Mouse (Mus musculus): ENCODE data around the gene Cadm4. TPM values are rescaled to one million over a fixed set of nuclear protein-coding genes. Genes with fewer than 3 reads are reported as not detected.

Cadm4 gene
- total RNA-seq, 2 experiments from 2014 or later: 207 to 219 TPM

DNA sequence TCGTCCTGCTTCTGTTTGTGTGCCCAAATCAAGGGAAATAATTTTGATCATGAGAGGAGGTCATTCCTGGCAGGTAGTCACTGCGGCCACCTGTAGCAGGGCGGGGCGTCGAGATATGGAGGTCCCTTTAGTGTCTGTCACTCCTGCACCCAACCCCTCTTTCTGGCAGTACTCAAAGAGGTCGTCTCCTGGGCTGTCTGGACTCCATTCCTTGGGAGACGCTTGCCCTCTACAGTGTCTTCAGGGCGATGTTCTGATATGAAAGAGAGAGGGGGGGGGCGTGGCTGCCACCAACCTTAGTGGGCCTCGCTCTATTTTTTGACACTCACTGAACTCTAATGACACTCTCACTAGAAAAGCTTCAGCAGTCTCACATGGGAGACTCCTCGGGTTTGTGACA lies 47.8 kb downstream of the Cadm4 start:
- DNase-seq (ENCODE audit: low spot score in 2 of 2): no peak

DNA sequence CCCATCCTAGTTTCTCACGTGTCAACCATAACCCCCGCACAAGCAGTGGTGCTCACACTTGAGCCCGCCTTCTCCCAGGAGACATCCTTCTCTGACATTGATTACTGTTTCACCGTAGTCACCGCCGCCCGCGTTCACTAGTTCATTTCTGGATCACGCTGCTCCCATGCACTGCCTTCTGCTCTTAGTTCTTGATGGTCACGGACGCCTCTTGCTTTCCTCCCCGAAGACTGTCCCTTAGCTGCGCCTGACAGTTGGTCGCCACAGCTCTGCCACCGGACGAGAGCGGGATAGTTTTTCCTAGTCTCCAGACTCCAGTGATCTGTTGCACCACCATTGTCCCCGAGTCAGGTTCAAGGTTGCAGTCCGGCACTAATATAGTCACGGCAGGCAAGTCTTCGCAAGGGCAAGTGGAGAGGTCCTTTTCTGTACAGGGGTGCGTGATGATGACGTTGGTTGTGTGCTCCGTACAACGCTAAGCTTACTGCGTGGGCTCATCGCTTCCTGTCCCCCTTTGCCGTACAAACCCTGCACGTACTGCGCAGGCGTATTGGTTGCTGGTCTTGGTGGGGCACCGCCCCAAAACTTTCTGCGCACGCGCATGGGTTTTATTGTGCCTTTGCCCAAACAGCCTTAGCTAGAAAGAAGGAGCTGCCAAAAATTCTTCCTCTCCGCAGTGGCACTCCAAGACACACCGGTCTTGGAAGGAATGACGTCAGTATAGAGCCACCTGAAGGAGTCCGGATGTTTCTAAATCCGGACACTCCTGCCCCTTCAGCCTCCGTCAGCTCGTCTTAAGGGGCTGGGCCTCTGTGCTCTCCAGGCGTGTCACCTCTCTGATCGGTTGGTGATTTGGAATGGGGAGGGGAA lies 48.5 kb downstream of the Cadm4 start, which contains the start of gene Irgq:
Irgq (plus strand) TSS at position 628 of the 870 bp plus-strand sequence.
- DNase-seq (ENCODE audit: low spot score in 2 of 2): peak; percentile 99 to 100

DNA sequence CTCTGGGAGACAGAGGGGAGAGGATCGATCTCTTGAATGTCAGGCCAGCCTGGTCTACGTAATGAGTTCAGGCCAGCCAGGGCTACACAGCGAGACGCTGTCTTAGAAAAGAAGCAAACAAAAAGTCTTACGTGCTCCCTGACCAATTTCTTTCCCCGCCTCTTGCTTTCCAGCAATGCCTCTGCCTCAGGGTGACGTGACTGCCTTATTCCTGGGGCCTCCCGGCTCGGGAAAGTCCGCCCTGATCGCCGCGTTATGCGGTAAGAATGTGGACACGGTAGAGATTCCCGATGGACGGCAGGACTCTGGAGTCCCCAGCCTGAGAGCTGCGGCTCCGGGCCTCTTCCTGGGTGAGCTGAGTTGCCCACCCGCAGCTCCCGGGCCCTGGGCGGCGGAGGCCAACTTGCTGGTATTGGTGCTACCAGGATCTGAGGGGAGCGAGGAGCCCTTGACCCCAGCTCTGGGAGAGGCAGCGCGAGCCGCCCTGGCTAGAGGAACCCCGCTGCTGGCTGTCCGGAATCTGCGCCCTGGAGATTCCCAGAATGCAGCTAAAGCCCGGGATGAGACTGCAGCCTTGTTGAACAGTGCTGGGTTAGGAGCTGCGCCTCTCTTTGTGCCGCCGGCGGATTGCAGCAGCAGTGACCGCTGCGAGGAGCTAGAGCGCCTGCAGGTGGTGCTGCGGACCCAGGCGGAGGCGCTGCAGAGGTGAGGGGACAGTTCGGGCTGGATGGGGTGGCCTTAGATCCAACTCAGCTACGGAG lies 49.6 kb downstream of the Cadm4 start:
- DNase-seq (ENCODE audit: low spot score in 2 of 2): peak; percentile 73 to 77

DNA sequence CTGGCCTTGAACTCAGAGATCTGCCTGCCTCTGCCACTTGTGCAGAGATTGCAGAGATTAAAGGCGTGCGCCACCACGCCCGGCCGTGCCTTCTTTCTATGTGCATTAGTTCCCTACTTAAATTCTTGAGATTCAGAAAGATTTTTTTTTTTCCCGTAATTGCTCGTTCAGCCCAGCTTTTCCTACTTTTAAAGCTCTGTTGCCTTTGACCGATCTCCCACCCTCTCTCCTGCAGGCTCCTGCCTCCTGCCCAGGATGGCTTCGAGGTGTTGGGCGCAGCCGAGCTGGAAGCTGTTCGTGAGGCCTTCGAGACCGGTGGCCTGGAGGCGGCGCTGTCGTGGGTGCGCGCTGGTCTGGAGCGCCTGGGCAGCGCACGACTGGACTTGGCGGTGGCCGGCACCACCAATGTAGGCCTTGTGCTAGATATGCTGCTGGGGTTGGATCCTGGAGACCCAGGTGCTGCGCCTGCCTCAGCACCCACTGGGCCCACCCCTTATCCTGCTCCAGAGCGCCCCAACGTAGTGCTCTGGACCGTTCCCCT lies 51.3 kb downstream of the Cadm4 start:
- DNase-seq (ENCODE audit: low spot score in 2 of 2): no peak

DNA sequence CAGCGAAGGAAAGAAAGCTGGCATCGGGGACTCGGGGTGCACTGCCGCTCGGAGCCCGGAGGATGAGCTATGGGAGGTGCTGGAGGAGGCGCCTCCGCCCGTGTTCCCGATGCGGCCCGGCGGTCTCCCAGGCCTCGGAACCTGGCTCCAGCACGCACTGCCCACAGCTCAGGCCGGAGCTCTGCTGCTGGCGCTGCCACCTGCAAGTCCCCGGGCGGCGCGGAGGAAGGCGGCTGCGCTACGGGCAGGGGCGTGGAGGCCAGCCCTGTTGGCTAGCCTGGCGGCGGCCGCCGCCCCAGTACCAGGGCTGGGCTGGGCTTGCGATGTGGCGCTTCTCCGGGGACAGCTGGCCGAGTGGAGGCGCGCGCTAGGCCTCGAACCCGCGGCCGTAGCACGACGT lies 52.0 kb downstream of the Cadm4 start:
- no peak for DNase-seq (ENCODE audit: low spot score in 2 of 2)

DNA sequence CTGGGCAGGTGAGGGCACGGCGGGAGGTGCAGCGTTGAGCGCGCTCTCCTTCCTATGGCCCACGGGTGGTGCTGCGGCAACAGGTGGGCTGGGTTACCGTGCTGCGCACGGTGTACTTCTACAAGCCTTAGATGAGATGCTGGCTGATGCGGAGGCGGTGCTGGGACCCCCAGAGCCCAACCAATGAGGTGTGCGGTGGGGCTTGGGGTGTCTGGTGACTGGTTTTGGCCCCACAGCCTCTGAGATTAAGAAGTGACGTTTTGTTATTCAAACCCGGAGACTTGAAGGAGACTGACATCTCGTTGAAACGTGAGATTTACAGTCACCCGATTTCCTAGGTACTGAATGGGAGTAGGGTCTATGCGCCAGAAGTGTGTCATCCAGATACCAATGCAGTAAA lies 52.5 kb downstream of the Cadm4 start:
- DNase-seq (ENCODE audit: low spot score in 2 of 2): no peak

DNA sequence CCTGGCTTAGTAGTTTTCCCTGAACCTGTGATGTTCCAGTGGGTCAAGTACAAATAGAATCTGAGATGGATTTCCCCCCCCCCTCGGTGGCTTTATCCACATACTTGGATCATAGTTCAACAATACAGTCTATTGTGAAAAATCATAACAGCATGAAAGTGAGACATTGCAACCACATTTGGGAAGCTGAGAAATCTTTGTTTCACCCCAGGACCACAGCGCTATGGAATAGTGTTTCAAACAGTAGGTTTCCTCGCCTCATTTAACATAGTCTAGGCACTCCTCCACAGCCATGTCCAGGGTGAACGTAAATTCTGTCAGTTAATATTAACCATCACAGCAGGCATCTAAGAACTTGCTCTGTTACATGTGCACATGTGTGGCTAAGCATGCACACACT lies 55.3 kb downstream of the Cadm4 start:
- DNase-seq (ENCODE audit: low spot score in 2 of 2): no peak

DNA sequence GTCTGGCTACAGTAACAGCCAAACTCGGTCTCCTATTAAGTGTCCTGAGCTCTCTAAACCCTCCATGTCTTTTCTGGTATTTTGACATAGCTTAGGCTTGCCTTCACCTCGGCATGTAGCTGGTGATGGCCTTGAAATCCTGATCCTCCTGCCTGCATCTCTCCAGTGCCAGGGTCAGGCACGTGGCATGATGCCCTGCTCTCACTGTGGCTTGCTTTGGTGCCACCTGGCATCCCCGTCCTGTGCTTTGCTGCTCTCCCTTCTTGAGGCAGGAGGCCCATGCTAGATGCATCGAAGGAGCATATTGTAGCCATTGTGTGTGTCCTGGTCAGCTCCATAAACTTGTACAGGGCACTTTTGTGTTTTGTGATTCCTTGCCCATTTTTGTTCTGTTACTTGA lies 55.8 kb downstream of the Cadm4 start:
- DNase-seq (ENCODE audit: low spot score in 2 of 2): no peak

DNA sequence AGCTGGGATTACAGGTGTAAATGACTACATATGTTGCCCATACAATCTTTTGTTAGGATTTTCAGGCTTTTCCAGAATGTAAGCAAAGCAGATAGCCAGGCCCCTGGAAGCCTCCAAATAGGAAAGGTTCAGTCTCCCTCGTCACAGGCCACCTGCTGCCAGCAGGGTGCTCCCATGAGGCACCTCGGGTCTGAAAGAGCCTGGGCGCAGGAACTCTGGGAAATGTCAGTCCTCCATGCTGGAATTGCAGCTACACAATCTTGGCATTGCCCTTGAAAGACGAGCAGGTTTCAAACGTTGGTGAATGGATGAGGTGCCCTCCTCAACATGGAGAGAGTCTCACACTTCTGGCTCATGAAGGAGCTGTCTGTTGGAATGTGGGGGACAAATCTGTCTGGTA lies 56.3 kb downstream of the Cadm4 start:
- peak in 1 of 2 experiments; percentile 44 for DNase-seq (ENCODE audit: low spot score in 2 of 2)

DNA sequence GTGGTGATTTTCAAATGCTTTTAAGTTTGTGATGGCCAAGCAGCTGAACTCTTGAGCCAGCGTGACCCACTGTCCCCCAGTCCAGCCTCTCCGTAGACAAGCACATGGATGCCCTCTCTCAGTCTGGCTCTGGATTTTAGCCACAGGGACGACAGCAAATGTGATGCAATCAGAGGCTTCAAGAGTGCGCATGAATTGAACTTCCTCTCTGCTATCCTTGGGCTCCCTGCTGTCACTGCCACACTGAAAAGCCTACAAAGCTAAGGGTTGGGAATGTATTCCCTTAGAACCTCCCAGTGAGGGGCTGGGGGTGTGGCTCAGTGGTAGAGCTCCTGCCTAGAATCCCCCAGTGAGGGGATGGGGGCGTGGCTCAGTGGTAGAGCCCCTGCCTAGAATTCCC lies 56.9 kb downstream of the Cadm4 start:
- no peak for DNase-seq (ENCODE audit: low spot score in 2 of 2)

DNA sequence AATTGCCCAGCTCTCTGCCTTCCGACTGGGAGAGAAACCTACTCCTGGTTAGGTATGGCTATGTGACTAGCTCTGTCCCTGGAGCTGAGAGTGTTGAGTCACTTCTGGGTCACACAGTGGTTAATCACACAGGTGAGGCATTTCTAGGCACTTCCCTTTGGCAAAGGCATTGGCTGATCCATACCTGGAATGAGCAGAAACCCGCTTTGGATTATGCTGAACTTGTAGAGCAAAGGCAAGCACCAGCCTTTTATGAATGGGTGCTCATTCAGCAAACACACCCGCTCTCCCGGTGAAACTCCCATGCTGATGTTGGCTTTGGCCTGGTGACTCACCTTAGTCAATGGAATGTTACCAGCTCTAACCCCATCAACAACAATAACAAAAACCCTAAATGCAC lies 57.9 kb downstream of the Cadm4 start:
- DNase-seq (ENCODE audit: low spot score in 2 of 2): no peak

DNA sequence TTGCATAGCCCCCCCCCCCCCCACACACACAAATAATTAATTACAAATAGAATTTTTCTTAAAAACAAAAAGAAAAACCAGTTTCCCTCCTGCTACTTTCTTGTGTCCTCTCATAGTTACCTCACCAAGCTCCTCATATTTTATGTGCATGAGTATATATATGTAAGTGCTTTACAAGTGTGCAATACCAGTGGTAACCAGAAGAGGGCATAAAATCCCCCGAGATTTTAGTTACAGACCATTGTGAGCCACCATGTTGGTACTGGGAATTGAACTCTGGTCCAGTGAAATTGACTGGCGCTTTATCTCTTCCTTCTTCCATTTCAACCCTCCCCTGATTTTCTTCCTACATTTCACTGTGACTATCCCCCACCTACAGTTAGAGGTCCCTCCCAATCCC lies 62.7 kb downstream of the Cadm4 start:
- DNase-seq (ENCODE audit: low spot score in 2 of 2): no peak

DNA sequence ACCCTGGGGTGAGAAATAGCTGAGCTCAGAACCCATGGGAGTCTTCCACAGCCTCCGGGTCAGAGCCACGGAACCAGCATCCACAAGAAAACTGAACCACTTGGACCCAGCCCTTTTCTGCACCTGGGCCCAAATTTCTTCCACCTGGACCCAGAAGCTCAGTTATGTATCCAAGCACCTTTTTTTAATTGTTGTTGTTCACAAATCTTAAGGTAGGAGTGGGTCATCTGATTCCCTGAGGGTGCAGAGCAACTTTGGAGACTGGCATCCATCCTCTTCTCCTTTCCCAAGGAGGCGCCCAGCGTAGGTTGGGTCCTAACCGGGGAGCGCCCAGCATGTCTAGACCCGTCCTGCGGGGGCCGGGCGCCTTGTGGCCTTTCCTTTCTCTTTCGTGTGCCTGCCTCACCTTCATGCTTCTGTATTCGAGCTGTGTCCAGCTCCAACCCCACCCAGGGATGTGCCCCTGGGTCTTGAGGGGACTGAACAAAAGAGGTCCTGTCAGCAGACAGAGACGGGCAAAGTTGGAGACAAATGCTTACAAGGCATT lies 64.3 kb downstream of the Cadm4 start, which contains the start of the genes Pinlyp and Xrcc1:
Pinlyp (minus strand) TSS at position 51 of the 547 bp plus-strand sequence.
Xrcc1 (plus strand) TSS at position 222 of the 547 bp plus-strand sequence.
- DNase-seq (ENCODE audit: low spot score in 2 of 2): no peak

DNA sequence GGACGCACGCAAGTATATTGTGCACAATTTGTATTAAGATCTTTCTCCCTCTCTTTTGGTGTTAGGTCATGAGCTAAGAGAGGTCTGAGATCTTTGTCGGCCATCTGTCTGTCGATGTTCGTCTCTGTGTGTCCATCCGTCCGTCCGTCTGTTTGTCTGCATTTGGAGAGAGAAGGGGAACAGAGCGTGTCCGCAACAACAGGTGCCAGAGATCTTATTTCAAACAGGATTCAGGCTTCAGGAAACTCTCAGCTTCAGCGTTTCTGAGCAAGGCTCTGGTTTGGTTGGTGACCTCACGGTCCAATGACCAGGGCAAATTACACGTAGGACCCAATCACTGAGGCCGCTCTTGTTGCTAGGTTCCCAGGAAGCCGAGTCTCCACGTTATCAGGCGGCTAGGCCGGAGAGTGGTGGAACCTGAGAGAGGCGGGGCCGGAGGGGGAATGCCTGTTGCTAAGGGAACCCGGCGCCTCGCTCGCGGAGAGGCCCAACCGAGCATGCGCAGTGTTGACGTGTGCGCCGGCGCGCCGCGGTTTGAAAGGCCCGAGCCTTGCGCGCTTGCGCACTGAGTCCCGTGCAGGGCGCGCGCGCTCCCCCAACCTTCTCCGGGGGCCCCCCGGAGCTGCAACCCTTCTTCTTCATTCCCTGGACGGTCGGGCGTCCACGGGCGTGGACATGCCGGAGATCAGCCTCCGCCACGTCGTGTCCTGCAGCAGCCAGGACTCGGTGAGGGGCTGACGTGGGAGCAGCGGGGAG lies 65.0 kb downstream of the Cadm4 start:
- DNase-seq (ENCODE audit: low spot score in 2 of 2): peak; percentile 99

DNA sequence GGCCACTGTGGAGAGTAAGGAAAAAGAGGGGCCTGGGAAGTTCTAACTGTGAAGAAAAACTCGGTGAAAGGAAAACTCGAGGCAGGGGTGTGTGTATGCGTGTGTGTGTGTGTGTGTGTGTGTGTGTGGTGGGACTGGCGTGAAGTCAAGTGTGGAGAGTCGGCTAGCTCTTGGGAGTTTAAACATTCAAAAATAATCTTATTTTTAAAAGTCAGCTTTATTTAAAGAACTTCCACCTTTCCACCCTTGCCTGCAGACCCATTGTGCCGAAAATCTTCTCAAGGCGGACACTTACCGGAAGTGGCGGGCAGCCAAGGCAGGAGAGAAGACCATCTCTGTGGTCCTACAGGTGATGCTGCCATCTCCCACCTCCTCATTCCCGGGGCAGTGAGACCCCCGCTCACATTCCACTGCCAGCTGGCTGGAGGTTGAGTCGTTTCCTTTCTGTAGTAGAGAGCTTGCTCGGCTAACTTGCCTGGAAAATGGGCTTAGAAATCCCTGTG lies 65.8 kb downstream of the Cadm4 start:
- no peak for DNase-seq (ENCODE audit: low spot score in 2 of 2)

DNA sequence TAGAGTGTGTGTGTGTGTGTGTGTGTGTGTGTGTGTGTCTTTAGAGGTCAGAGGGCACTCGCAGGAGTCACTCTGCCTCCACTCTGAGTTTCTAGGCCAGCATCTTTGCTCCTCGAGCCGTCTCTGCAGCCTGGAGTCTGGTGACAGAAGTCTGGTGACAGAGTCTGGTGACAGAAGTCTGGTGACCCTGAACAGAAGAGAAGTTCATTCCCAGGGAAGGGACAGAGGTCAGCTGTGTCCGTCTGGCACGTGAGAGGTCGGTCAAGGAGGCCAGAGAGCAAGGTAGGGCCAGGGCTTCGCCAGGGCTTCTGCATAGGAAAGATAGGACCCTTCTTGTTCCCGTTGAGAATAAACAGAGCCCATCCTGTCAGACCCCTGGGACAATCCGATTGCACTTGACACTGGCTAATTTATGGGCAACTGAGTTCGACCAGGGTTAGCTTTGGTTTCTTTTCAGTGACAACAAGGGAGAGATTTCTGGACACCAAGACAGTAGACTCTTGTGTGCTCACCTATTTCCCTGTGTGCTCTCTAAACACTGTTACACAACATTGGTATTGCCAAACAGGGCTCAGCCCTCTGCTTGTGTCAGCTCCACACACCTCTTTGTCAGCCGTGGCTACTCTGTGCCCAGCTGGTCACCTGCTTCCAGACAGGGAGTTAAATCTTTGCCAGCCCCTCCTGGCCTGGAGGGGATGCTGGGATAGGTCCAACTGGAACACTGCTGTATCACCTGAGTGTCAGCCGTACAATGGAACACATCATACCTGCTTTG lies 70.3 kb downstream of the Cadm4 start:
- DNase-seq (ENCODE audit: low spot score in 2 of 2): no peak
